Mouse (Mus musculus) limb, embryonic 15.5 days (tissue): ENCODE measurements around the gene Cttnbp2nl. TPM values are rescaled to one million over a fixed set of nuclear protein-coding genes. Genes with fewer than 3 reads are reported as not detected.

Experiments used
- ATAC-seq: fragments of 200-750 bp; cut with Nextera tagmentation; 2 replicates; pipeline ENCODE4 v1.8.0; 2017; ENCODE audit warnings: low read depth, moderate TSS enrichment; ENCODE audit not compliant: insufficient number of reproducible peaks, low FRiP score, low TSS enrichment
- H3K27ac ChIP-seq: fragments of 300-500 bp; sonication (generic); 2 replicates; pipeline ENCODE4 v1.5.1; 2015; ENCODE audit warnings: moderate library complexity, mild to moderate bottlenecking, inconsistent platforms
- H3K27me3 ChIP-seq: fragments of 300-500 bp; sonication (generic); 2 replicates; pipeline ENCODE4 v1.6.1; 2015; ENCODE audit warnings: inconsistent platforms
- H3K36me3 ChIP-seq: fragments of 300-500 bp; sonication (generic); 2 replicates; pipeline ENCODE4 v1.6.1; 2015; ENCODE audit warnings: inconsistent platforms
- H3K4me1 ChIP-seq: fragments of 300-500 bp; sonication (generic); 2 replicates; pipeline ENCODE4 v1.6.1; 2015; ENCODE audit warnings: inconsistent platforms
- H3K4me2 ChIP-seq: fragments of 300-500 bp; sonication (generic); 2 replicates; pipeline ENCODE4 v1.6.1; 2015; ENCODE audit warnings: mild to moderate bottlenecking, inconsistent platforms
- H3K4me3 ChIP-seq: fragments of 300-500 bp; sonication (generic); 2 replicates; pipeline ENCODE4 v1.5.1; 2015; ENCODE audit warnings: mild to moderate bottlenecking, inconsistent platforms
- H3K9ac ChIP-seq: fragments of 300-500 bp; sonication (generic); 2 replicates; pipeline ENCODE4 v1.6.1; 2015; ENCODE audit warnings: inconsistent platforms
- H3K9me3 ChIP-seq: fragments of 300-500 bp; sonication (generic); 2 replicates; pipeline ENCODE4 v1.6.1; 2016; ENCODE audit warnings: inconsistent platforms
- WGBS: fragments of 180-500 bp; shearing (Covaris S2); methylation state at CpG from one replicate; pipeline ENCODE4 v1.1.7; 2015; 5-methylcytosine and 5-hydroxymethylcytosine counted together
- polyA plus RNA-seq: library from polyadenylated mRNA; unstranded; fragments of >200 nt; fragmentation: Nextera tagmentation; extraction: Ambion mirVana; gene quantifications from 2 replicates; pipeline ENCODE4 v1.2.1, GENCODE M21; 2015

Cttnbp2nl gene
- polyA plus RNA-seq, 1 experiment from 2014 or later, result 28.1 TPM

GRCm38 (mm10) chr3:105008070-105008469, 44.9 kb downstream of the Cttnbp2nl start:
- 81% methylated on average over 9 of the region's 9 CpGs for WGBS
- H3K27ac ChIP-seq, result no peak overlapping the region
- no peaks in the 10 kb centered on the region for H3K27me3 ChIP-seq
- no peaks in the 10 kb centered on the region for H3K4me1 ChIP-seq
- H3K9ac ChIP-seq, result no peak overlapping the region
- no peak overlapping the region for H3K4me3 ChIP-seq
- ATAC-seq, result no peak
- H3K36me3 ChIP-seq, result peaks cover 78% of the 10 kb centered on the region
- H3K4me2 ChIP-seq, result no peak overlapping the region
- H3K9me3 ChIP-seq, result no peaks in the 10 kb centered on the region

GRCm38 (mm10) chr3:105006101-105006500, 46.8 kb downstream of the Cttnbp2nl start:
- WGBS, result 88% methylated on average over 6 of the region's 6 CpGs
- no peak overlapping the region for H3K4me3 ChIP-seq
- no peak overlapping the region for H3K9ac ChIP-seq
- peaks cover 87% of the 10 kb centered on the region for H3K36me3 ChIP-seq
- H3K9me3 ChIP-seq, result no peaks in the 10 kb centered on the region
- ATAC-seq, result no peak
- no peaks in the 10 kb centered on the region for H3K27me3 ChIP-seq
- H3K4me1 ChIP-seq, result 0 out of 2 replicates have a peak, but pooled peaks cover 4% of the 10 kb centered on the region
- H3K4me2 ChIP-seq, result no peak overlapping the region
- H3K27ac ChIP-seq, result no peak overlapping the region

- Histone ChIP-seq H3K36me3 (peaks cover 82% of the 10 kb centered on the region), H3K27ac (no peak overlapping the region), H3K27me3 (no peaks in the 10 kb centered on the region), H3K4me2 (no peak overlapping the region), H3K4me3 (no peak overlapping the region), H3K9me3 (no peaks in the 10 kb centered on the region), H3K9ac (no peak overlapping the region), H3K4me1 (0 out of 2 replicates have a peak, but pooled peaks cover 4% of the 10 kb centered on the region)
- ATAC-seq, result no peak
- WGBS, result 90% methylated on average over 20 of the region's 20 CpGs
Measured at GRCm38 (mm10) chr3:105005561-105006065, 47.3 kb downstream of the Cttnbp2nl start.

GRCm38 (mm10) chr3:105005011-105005410, 47.9 kb downstream of the Cttnbp2nl start:
- Histone ChIP-seq H3K4me3 (no peak overlapping the region), H3K9ac (no peak overlapping the region), H3K27me3 (no peaks in the 10 kb centered on the region), H3K9me3 (no peaks in the 10 kb centered on the region), H3K4me2 (no peak overlapping the region), H3K4me1 (0 out of 2 replicates have a peak, but pooled peaks cover 4% of the 10 kb centered on the region), H3K36me3 (peaks cover 77% of the 10 kb centered on the region), H3K27ac (no peak overlapping the region)
- WGBS, result 92% methylated on average over 10 of the region's 10 CpGs
- ATAC-seq, result no peak

- Histone ChIP-seq H3K9ac (no peak overlapping the region), H3K4me3 (no peak overlapping the region), H3K4me1 (0 out of 2 replicates have a peak, but pooled peaks cover 4% of the 10 kb centered on the region), H3K9me3 (no peaks in the 10 kb centered on the region), H3K36me3 (peaks cover 68% of the 10 kb centered on the region), H3K4me2 (no peak overlapping the region), H3K27me3 (no peaks in the 10 kb centered on the region), H3K27ac (no peak overlapping the region)
- WGBS, result 67% methylated on average over 14 of the region's 14 CpGs
- ATAC-seq, result no peak
Measured at GRCm38 (mm10) chr3:105003960-105004463, 48.9 kb downstream of the Cttnbp2nl start.

- Histone ChIP-seq H3K9ac (no peak overlapping the region), H3K4me1 (peaks cover 14% of the 10 kb centered on the region), H3K9me3 (no peaks in the 10 kb centered on the region), H3K36me3 (peaks cover 46% of the 10 kb centered on the region), H3K27ac (no peak overlapping the region), H3K4me2 (no peak overlapping the region), H3K4me3 (no peak overlapping the region), H3K27me3 (no peaks in the 10 kb centered on the region)
- ATAC-seq, result no peak
- 48% methylated on average over 6 of the region's 6 CpGs for WGBS
Measured at GRCm38 (mm10) chr3:105001374-105001773, 51.6 kb downstream of the Cttnbp2nl start.

GRCm38 (mm10) chr3:105000561-105000960, 52.4 kb downstream of the Cttnbp2nl start:
- Histone ChIP-seq H3K36me3 (peaks cover 37% of the 10 kb centered on the region), H3K4me2 (no peak overlapping the region), H3K9ac (no peak overlapping the region), H3K27ac (no peak overlapping the region), H3K9me3 (no peaks in the 10 kb centered on the region), H3K4me1 (peaks cover 14% of the 10 kb centered on the region), H3K4me3 (no peak overlapping the region), H3K27me3 (no peaks in the 10 kb centered on the region)
- ATAC-seq, result no peak
- WGBS, result 71% methylated on average over 8 of the region's 8 CpGs

- no peak for ATAC-seq
- Histone ChIP-seq H3K4me2 (no peak overlapping the region), H3K4me1 (peaks cover 35% of the 10 kb centered on the region), H3K9me3 (no peaks in the 10 kb centered on the region), H3K9ac (no peak overlapping the region), H3K4me3 (no peak overlapping the region), H3K27me3 (no peaks in the 10 kb centered on the region), H3K36me3 (peaks cover 8% of the 10 kb centered on the region; the same call in 1 of the 2 replicates), H3K27ac (peak overlapping the region; percentile 52; the same call in 1 of the 2 replicates)
- WGBS, result 43% methylated on average over 6 of the region's 6 CpGs
Measured at GRCm38 (mm10) chr3:104997563-104997962, 55.4 kb downstream of the Cttnbp2nl start.

- 79% methylated on average over 7 of the region's 7 CpGs for WGBS
- no peaks in the 10 kb centered on the region for H3K27me3 ChIP-seq
- no peak overlapping the region for H3K27ac ChIP-seq
- no peaks in the 10 kb centered on the region for H3K36me3 ChIP-seq
- no peaks in the 10 kb centered on the region for H3K9me3 ChIP-seq
- peaks cover 31% of the 10 kb centered on the region for H3K4me1 ChIP-seq
- ATAC-seq, result no peak
- H3K4me3 ChIP-seq, result no peak overlapping the region
- H3K9ac ChIP-seq, result no peak overlapping the region
- no peak overlapping the region for H3K4me2 ChIP-seq
Measured at GRCm38 (mm10) chr3:104995707-104996106, 57.2 kb downstream of the Cttnbp2nl start.

GRCm38 (mm10) chr3:104994415-104994841, 58.5 kb downstream of the Cttnbp2nl start:
- Histone ChIP-seq H3K9ac (0 out of 2 replicates have a peak overlapping the region, but pooled peaks have one; percentile 23), H3K27ac (peak overlapping the region; percentile 87), H3K9me3 (no peaks in the 10 kb centered on the region), H3K36me3 (no peaks in the 10 kb centered on the region), H3K4me3 (no peak overlapping the region), H3K27me3 (no peaks in the 10 kb centered on the region), H3K4me1 (peaks cover 31% of the 10 kb centered on the region), H3K4me2 (peak overlapping the region; percentile 20; the same call in 1 of the 2 replicates)
- 31% methylated on average over 3 of the region's 3 CpGs for WGBS
- ATAC-seq, result 0 out of 2 replicates have a peak, but pooled peaks have one; percentile 52

GRCm38 (mm10) chr3:104993800-104994199, 59.1 kb downstream of the Cttnbp2nl start:
- H3K36me3 ChIP-seq, result no peaks in the 10 kb centered on the region
- 20% methylated on average over 4 of the region's 4 CpGs for WGBS
- H3K27me3 ChIP-seq, result no peaks in the 10 kb centered on the region
- no peaks in the 10 kb centered on the region for H3K9me3 ChIP-seq
- H3K4me3 ChIP-seq, result no peak overlapping the region
- H3K4me1 ChIP-seq, result peaks cover 31% of the 10 kb centered on the region
- H3K27ac ChIP-seq, result peak overlapping the region; percentile 87
- H3K9ac ChIP-seq, result 0 out of 2 replicates have a peak overlapping the region, but pooled peaks have one; percentile 23
- peak; percentile 76 for ATAC-seq
- peak overlapping the region; percentile 20; the same call in 1 of the 2 replicates for H3K4me2 ChIP-seq

GRCm38 (mm10) chr3:104992709-104993388, 60.1 kb downstream of the Cttnbp2nl start:
- WGBS, result 13% methylated on average over 23 of the region's 23 CpGs
- Histone ChIP-seq H3K4me1 (peaks cover 25% of the 10 kb centered on the region), H3K9ac (no peak overlapping the region), H3K9me3 (no peaks in the 10 kb centered on the region), H3K27me3 (no peaks in the 10 kb centered on the region), H3K4me2 (peak overlapping the region; percentile 32), H3K36me3 (no peaks in the 10 kb centered on the region), H3K27ac (peak overlapping the region; percentile 87), H3K4me3 (no peak overlapping the region)
- ATAC-seq, result no peak
